Mouse (Mus musculus) mouse embryonic stem cell (cell line): ENCODE measurements around the gene Cpt1c.
"Not testable (repeated sequence)": the region's sequence is repeated elsewhere in the genome, so short reads cannot be mapped to it uniquely, and the experiment has no call there.

Experiments used
- in situ Hi-C, 2 experiments: fragments of 300-500 bp; cut with MboI; formaldehyde crosslinking; loops; 1 replicate in 1 of 2; 3 replicates in 1 of 2; pipeline ENCODE4 v1.14.3; 2019 to 2020; ENCODE audit warnings: low sequenced_read_pairs in 2 of 2, low pct_unique_long_range_greater_than_20kb in 1 of 2, mixed read lengths in 1 of 2; ENCODE audit not compliant: unreplicated experiment in 1 of 2

Cpt1c gene

GRCm38 (mm10) chr7:44974383-44975116, at the start of gene Cpt1c:
TSS of gene Cpt1c (minus strand) at chr7:44974851.
- in situ Hi-C loops: no loop called here

GRCm38 (mm10) chr7:45023711-45024110, 49.1 kb upstream of the Cpt1c start:
- in situ Hi-C loops: not testable (repeated sequence)

- in situ Hi-C loops: no loop called here
Measured at GRCm38 (mm10) chr7:45020225-45020624, 45.6 kb upstream of the Cpt1c start.

DNA sequence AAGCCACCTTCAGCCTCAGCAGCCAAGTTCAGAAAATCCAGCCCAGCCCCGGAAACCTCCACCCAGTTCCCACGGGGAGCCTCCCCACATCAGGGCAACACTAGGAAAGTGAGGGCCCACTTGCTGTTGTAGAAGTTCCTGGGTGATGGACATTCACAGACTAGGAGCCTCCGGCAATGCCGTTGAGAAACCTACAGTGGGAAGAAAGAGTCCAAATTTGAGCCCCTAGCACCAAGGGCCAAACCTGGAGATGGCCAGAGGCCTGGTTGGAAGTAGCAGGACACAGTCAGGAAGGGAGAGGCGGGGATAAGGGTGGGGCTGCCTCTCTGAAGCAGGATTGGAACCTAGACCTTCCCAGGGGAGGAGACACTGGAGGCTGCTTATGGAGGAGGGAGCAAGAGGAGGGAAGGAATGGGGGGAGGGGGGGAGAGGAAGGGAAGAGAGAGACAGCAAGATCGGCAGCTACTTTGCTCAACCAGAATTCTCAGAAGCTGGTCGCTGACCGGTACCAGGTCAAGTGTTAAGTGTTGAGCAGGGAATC, 44.5 kb upstream of the Cpt1c start:
- in situ Hi-C loops: no loop called here

GRCm38 (mm10) chr7:45017242-45018061, 42.8 kb upstream of the Cpt1c start, which contains the start of gene Rras:
TSS of gene Rras (plus strand) at chr7:45017961.
- in situ Hi-C loops: no loop called here

- in situ Hi-C loops: no loop called here
Measured at GRCm38 (mm10) chr7:45016761-45017160, 42.1 kb upstream of the Cpt1c start.

DNA sequence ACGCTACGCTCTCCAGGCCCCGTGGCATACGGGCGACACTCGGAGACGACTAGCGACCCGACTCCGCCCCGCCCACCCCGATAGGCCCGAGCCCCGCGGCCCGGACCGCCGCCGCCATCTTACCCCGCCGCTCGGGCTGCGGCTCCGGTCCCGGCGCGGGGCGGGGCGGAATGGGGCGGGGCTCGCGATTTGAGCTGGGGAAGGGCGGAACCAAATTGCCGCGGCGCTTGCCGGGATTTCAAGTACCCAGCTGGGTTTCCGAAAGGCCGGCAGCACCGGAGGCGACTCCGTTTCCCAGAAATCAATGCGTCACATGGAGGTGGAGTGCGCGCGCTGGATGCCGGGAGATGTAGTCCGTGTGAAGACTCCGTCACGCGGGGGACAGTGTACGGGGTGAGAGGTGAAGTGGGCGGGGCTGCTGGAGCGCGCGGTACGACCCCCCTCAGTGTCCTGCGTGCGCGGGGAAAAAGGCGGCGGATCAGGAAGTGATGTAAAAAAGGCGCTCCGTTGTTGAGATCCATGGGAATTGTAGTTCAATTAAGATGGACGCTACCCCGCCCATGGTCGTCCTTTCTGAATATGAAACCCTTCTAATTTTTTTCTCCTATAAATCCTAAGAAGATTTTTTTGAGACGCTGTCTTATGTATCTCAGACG, 41.4 kb upstream of the Cpt1c start, which contains the start of gene Scaf1:
Gene Scaf1 (minus strand): TSS at position 407 of the 656 bp plus-strand sequence.
- in situ Hi-C loops: no loop called here

GRCm38 (mm10) chr7:45015344-45015956, 40.8 kb upstream of the Cpt1c start:
- in situ Hi-C loops: no loop called here

- in situ Hi-C loops: no loop called here
Measured at GRCm38 (mm10) chr7:45014096-45014451, 39.4 kb upstream of the Cpt1c start.

- in situ Hi-C loops: no loop called here
Measured at GRCm38 (mm10) chr7:45013366-45014095, 38.9 kb upstream of the Cpt1c start.

- in situ Hi-C loops: no loop called here
Measured at GRCm38 (mm10) chr7:45012824-45013223, 38.2 kb upstream of the Cpt1c start.

DNA sequence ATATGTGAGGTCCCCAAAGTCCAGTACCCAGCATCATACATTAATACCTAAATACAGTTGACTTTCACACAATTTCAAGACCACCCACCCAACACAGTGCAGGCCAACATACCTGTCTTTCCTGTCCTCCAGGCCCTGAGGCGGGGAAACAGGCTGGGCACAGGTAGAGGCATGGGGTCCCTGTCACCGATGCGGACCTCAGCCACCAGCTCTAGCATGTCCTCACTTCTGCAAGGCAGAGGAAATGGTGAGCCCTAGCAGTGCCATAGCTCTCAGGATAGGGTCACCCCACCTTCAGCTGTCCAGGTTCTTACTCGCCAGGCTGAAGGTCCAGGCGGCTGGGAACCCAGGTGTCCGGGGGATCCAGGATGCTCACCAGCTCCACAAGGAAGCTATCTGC, 37.4 kb upstream of the Cpt1c start:
- in situ Hi-C loops: no loop called here

GRCm38 (mm10) chr7:45008411-45008810, 33.8 kb upstream of the Cpt1c start:
- in situ Hi-C loops: no loop called here

- in situ Hi-C loops: no loop called here
Measured at GRCm38 (mm10) chr7:45007846-45008245, 33.2 kb upstream of the Cpt1c start.

DNA sequence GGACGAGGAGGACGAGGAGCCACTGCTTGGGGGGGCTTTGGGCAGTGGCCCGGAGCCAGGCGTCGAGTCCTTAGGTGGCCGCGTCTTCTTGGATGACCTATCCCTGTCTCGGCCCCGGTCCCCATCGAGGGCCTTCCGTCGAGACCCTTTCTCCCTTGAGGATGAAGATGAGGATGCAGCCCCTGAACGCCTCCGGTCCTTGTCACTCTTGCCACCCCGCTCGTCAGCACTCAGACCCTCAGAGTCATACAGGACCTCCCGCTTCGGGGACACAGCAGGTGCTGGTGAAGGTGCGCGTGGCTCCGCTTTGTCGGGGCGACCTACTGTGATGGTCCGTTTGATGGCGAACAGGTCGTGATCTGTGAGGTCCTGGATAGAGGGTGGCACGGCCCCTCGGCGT, 32.5 kb upstream of the Cpt1c start:
- in situ Hi-C loops: no loop called here

- in situ Hi-C loops: no loop called here
Measured at GRCm38 (mm10) chr7:45006503-45006902, 31.9 kb upstream of the Cpt1c start.

- in situ Hi-C loops: no loop called here
Measured at GRCm38 (mm10) chr7:45005321-45005992, 30.8 kb upstream of the Cpt1c start.
